Mouse (Mus musculus) NIH3T3 (cell line): ENCODE measurements at regions not wholly inside any gene's neighbourhood (a gene's known extent, or its start where the extent isn't known, plus 50 kb on each side); places are given as distances from the start of the nearest gene placed in this dataset.

Source experiments
- DNase-seq: peaks from one replicate; pipeline ENCODE4 v3.0.0-alpha.2; 2012; ENCODE audit warnings: low read depth

DNA sequence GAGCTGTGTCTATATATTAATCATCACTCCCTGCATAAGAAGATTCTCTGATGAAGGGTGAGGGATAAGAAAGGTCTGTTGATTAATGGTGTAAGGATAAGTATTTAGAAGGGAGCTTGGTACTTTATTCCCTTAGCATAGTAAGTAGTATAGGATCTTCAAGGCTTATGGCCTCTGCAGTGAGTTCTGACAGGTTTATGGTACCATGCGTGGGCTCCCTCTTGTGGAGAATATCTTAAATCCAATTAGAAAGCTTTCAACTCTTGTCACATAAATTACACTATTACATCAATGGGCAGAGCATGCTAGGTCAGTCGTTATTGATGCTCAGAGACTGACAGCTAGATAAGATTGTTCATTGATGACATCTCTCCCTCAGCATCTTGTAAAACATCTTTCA, 112.7 kb upstream of the Grin3a start:
- peak; percentile 11 for DNase-seq

DNA sequence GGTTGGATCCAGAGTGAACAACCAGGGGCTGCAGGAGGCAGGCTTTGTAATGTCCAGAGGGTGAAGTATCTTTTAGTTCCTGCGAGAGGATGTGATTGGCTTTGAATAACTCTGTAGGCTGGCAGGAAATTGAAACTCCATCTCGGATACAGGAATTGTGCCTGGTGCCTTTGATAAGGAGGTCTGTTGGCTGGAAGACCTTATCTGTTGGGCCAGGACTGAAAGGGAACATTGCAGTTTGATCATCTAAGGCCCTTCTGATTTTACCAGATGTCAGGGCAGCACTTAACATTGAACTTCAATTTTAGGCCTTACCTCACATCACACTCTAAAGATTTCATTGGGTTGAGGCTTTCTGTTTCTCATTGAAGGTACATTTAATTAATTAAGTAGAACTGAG, 111.3 kb upstream of the Grin3a start:
- DNase-seq = no peak

DNA sequence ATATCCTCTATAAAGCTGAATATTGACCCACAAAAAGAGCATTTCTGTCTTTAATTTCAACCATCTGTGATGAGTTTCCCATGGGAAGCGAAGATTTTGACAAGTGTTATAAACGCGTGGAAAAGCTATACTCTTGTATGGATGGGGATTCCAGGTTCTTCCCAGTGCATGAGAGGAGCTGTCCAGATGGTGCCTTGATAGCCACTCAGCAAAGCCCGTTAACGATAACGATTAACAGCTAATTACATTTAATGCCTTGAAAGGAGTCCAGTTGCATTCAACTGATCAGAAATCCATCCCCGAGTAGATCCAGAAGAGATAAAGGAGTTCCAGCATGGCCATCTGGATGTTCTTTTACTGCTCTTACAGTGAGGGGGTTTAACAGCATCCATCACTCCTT, 100.8 kb upstream of the Grin3a start:
- no peak for DNase-seq

DNA sequence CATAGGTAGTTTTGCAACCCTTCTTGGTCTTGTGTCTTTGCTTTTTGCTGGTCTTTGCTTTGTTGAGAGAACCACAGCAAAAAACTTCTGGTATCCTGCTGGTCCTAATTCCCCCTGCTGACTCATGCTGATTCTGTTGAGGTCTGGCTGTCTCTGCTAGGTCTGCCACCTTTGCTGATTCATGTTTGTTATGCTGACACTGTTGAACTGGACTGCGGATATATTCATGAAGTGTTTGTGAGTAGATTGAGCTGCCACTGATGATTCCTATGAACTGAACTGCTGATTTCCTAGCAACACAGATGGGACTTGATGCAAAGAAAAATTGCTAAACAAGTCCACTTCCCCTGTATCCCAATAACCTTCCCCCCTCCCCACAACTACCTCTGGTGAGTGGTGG, 91.9 kb upstream of the Grin3a start:
- DNase-seq = no peak

DNA sequence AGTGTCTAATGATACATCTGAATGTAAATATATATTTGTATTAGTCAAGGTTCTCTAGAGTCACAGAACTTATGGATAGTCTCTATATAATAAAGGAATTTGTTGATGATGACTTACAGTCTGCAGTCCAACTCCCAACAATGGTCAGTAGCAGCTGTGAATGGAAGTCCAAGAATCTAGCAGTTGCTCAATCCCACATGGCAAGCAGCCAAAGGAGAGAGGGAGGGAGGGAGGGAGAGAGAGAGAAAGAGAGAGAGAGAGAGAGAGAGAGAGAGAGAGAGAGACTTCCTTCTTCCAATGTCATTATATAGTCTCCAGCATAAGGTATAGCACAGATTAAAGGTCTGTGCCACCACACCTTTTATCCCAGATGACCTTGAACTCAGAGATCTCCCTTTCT, 84.1 kb upstream of the Grin3a start:
- DNase-seq = peak; percentile 3

DNA sequence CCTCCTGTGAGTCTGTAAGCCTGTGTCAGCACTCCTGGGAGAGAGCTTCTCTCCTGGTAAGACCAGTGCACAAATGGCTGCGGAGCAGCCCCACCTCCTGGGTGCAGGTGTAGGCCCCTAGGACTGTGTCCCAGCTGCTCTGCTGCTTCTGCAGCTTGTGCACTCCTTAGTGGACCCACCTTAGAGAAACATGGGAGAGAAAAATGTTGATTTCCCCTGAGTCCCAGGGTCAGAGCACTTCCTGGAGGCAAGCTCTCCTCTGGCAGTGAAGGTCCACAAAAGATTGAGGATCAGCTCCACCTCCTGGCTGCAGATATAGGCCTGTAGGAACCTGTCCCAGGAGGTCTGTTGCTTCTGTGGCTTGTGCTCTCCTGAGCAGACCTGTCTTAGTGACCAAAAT, 81.5 kb upstream of the Grin3a start:
- no peak for DNase-seq

DNA sequence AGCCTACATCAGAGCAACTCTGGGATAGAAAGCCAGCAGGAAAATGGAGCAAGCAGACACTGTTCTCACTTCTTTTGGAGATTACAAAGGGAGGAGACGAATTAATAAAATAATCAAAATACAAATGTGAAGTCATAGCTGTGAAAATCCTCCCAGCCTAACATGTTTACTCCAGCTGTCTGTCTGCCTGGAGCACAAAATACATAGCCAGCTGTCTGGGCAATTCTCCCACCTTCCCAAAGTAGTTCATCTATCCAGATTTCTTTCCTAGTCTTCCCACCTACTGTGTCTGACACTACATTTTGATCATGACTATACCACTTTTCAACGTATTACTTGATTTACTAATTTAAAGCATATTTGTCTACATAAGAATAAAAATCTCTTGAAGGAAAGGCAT, 68.7 kb upstream of the Grin3a start:
- no peak for DNase-seq

DNA sequence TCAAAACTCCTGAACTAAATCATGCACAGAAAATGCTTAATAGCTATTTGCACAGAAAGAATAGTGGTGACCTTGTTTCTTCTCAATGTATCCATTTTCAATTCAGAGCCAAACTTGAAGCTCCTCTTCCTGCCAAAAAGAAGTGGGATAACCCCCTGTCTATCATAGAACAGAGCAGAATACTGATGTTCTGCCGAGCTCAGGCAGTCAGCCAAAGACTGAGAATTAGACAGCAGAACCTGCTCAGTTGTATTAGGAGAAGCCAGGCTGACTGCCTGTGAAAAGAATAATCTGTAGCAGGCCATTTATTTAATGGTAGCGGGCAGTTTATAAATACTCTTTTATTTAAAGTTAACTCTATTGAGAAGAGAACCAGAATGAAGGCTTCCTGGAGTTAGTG, 68.1 kb upstream of the Grin3a start:
- DNase-seq = no peak
